Mouse (Mus musculus) kidney, embryonic 15.5 days (tissue): ENCODE results near the gene Ap4b1. TPM values are rescaled to one million over a fixed set of nuclear protein-coding genes. Genes with fewer than 3 reads are reported as not detected.
A peak's percentile ranks its signal among the peaks of the same experiment; 100 is the strongest.
"Not testable (repeated sequence)": the region's sequence is repeated elsewhere in the genome, so short reads cannot be mapped to it uniquely, and the experiment has no call there.

ENCODE experiments used
- ATAC-seq: fragments of 200-750 bp; cut with Nextera tagmentation; replicated peaks from 2 replicates; pipeline ENCODE4 v1.8.0; 2017; ENCODE audit warnings: moderate TSS enrichment; ENCODE audit not compliant: low FRiP score
- H3K27ac ChIP-seq: fragments of 300-500 bp; sonication (generic); 2 replicates; pipeline ENCODE4 v1.5.1; 2015; ENCODE audit warnings: mild to moderate bottlenecking, inconsistent platforms
- H3K27me3 ChIP-seq: fragments of 300-500 bp; sonication (generic); 2 replicates; pipeline ENCODE4 v1.6.1; 2015; ENCODE audit warnings: inconsistent platforms
- H3K36me3 ChIP-seq: fragments of 300-500 bp; sonication (generic); 2 replicates; pipeline ENCODE4 v1.6.1; 2015; ENCODE audit warnings: inconsistent platforms
- H3K4me1 ChIP-seq: fragments of 300-500 bp; sonication (generic); 2 replicates; pipeline ENCODE4 v1.6.1; 2015; ENCODE audit warnings: inconsistent platforms
- H3K4me2 ChIP-seq: fragments of 300-500 bp; sonication (generic); 2 replicates; pipeline ENCODE4 v1.6.1; 2015; ENCODE audit warnings: moderate library complexity, mild to moderate bottlenecking, inconsistent platforms
- H3K4me3 ChIP-seq: fragments of 300-500 bp; sonication (generic); replicated peaks from 2 replicates; pipeline ENCODE4 v1.5.1; 2015; ENCODE audit warnings: mild to moderate bottlenecking, inconsistent platforms
- H3K9ac ChIP-seq: fragments of 300-500 bp; sonication (generic); 2 replicates; pipeline ENCODE4 v1.6.1; 2015; ENCODE audit warnings: mild to moderate bottlenecking, inconsistent platforms
- H3K9me3 ChIP-seq: fragments of 300-500 bp; sonication (generic); replicated peaks from 2 replicates; pipeline ENCODE4 v1.6.1; 2016; ENCODE audit warnings: inconsistent platforms
- WGBS: fragments of 180-500 bp; shearing (Covaris S2); methylation state at CpG from one replicate; pipeline ENCODE4 v1.1.7; 2015; ENCODE audit warnings: mixed read lengths; 5-methylcytosine and 5-hydroxymethylcytosine counted together
- polyA plus RNA-seq: library from polyadenylated mRNA; unstranded; fragments of >200 nt; fragmentation: Nextera tagmentation; extraction: Ambion mirVana; gene quantifications from 2 replicates; pipeline ENCODE4 v1.2.1, GENCODE M21; 2015

The Ap4b1 gene
- polyA plus RNA-seq, 1 experiment from 2014 or later = 19.6 TPM

GRCm38 (mm10) chr3:103801631-103802531 lies 7.4 kb upstream of the Ap4b1 start:
- H3K27ac ChIP-seq = peak overlapping the region; percentile 82
- WGBS = 59% methylated on average over 10 of the region's 10 CpGs
- H3K36me3 ChIP-seq = peaks cover 50% of the 10 kb centered on the region
- no peak overlapping the region for H3K4me2 ChIP-seq
- peak; percentile 79 for ATAC-seq
- H3K9ac ChIP-seq = no peak overlapping the region
- H3K4me1 ChIP-seq = peaks cover 6% of the 10 kb centered on the region; the same call in 1 of the 2 replicates
- H3K4me3 ChIP-seq = no peak overlapping the region
- H3K9me3 ChIP-seq = no peaks in the 10 kb centered on the region
- H3K27me3 ChIP-seq = no peaks in the 10 kb centered on the region

DNA sequence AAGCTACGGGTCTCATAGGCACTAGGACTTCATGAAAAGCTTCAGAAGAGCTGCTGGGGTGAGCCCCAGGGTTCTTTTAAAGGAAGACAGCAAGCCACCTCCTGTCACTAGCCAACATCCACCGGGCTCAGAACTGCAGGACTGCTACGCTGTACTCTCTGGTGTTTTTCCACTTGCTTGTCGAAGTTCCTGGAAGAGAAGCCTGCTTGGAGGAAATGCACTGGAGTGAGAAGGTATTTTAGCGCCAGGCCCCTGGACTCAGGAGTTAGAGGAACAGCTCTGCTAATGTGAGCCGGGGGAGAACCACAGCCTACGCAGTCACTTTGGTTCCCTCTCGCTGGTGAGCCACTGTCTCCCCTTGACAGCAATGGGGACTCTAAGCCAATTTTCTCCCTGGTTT lies 6.5 kb upstream of the Ap4b1 start:
- no peak for ATAC-seq
- WGBS = 81% methylated on average over 8 of the region's 8 CpGs
- H3K27ac ChIP-seq = peak overlapping the region; percentile 19; the same call in 1 of the 2 replicates

GRCm38 (mm10) chr3:103805671-103806070 lies 3.6 kb upstream of the Ap4b1 start:
- WGBS = 90% methylated on average over 1 of the region's 1 CpGs
- Histone ChIP-seq H3K27ac (no peak overlapping the region), H3K4me1 (peaks cover 23% of the 10 kb centered on the region), H3K27me3 (no peaks in the 10 kb centered on the region), H3K4me3 (no peak overlapping the region), H3K36me3 (peaks cover 55% of the 10 kb centered on the region), H3K9me3 (no peaks in the 10 kb centered on the region), H3K9ac (no peak overlapping the region), H3K4me2 (no peak overlapping the region)
- no peak for ATAC-seq

More for the DNA sequence above, 6.5 kb upstream of the Ap4b1 start:
- no peak overlapping the region for H3K4me3 ChIP-seq
- H3K9me3 ChIP-seq = no peaks in the 10 kb centered on the region
- H3K4me1 ChIP-seq = peaks cover 8% of the 10 kb centered on the region
- no peak overlapping the region for H3K4me2 ChIP-seq
- H3K36me3 ChIP-seq = peaks cover 55% of the 10 kb centered on the region
- no peaks in the 10 kb centered on the region for H3K27me3 ChIP-seq
- no peak overlapping the region for H3K9ac ChIP-seq

- no peaks in the 10 kb centered on the region for H3K27me3 ChIP-seq
- peak overlapping the region; percentile 96 for H3K27ac ChIP-seq
- 2% methylated on average over 14 of the region's 14 CpGs for WGBS
- no peaks in the 10 kb centered on the region for H3K9me3 ChIP-seq
- H3K4me3 ChIP-seq = peak overlapping the region; percentile 88
- peak overlapping the region; percentile 74 for H3K4me2 ChIP-seq
- H3K9ac ChIP-seq = peak overlapping the region; percentile 80
- H3K36me3 ChIP-seq = peaks cover 40% of the 10 kb centered on the region
- peak; percentile 61; the same call in 1 of the 2 replicates for ATAC-seq
- H3K4me1 ChIP-seq = peaks cover 17% of the 10 kb centered on the region
These were observed 455 bp downstream of the Ap4b1 start for GRCm38 (mm10) chr3:103809799-103810150.

- Histone ChIP-seq H3K9me3 (no peaks in the 10 kb centered on the region), H3K4me2 (peak overlapping the region; percentile 74; the same call in 1 of the 2 replicates), H3K27ac (no peak overlapping the region), H3K9ac (no peak overlapping the region), H3K27me3 (no peaks in the 10 kb centered on the region), H3K4me1 (peaks cover 17% of the 10 kb centered on the region), H3K4me3 (no peak overlapping the region), H3K36me3 (peaks cover 41% of the 10 kb centered on the region)
- no peak for ATAC-seq
- 87% methylated on average over 6 of the region's 6 CpGs for WGBS
These were observed 1.6 kb downstream of the Ap4b1 start for GRCm38 (mm10) chr3:103810967-103811366.

DNA sequence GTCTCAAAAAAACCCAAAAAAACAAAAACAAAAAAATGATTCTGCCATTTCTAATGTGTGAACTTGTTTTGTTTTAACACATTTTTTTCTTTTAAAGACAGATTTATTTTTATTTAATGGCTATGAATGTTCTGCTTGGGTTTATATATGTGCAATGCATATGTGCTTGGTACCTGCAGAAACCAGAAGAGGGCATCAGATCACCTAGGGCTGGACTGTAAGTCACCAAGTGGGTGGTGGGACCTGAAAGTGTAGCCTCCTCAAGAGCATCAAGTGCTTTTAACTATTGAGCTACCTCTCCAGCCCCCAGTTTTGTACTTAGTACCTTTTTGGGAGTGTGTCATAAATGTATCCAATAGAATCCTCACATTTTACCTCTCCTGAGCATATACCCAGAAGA lies 18.2 kb downstream of the Ap4b1 start:
- no peak for ATAC-seq
- no peaks in the 10 kb centered on the region for H3K9me3 ChIP-seq
- H3K27me3 ChIP-seq = no peaks in the 10 kb centered on the region
- H3K4me2 ChIP-seq = no peak overlapping the region
- H3K9ac ChIP-seq = no peak overlapping the region
- H3K4me3 ChIP-seq = no peak overlapping the region
- H3K36me3 ChIP-seq = peaks cover 7% of the 10 kb centered on the region
- no peak overlapping the region for H3K27ac ChIP-seq
- H3K4me1 ChIP-seq = no peaks in the 10 kb centered on the region

GRCm38 (mm10) chr3:103829036-103829435 lies 19.7 kb downstream of the Ap4b1 start:
- no peaks in the 10 kb centered on the region for H3K9me3 ChIP-seq
- no peak overlapping the region for H3K9ac ChIP-seq
- no peak for ATAC-seq
- no peak overlapping the region for H3K4me3 ChIP-seq
- H3K4me1 ChIP-seq = no peaks in the 10 kb centered on the region
- H3K27me3 ChIP-seq = no peaks in the 10 kb centered on the region
- H3K4me2 ChIP-seq = no peak overlapping the region
- no peaks in the 10 kb centered on the region for H3K36me3 ChIP-seq
- WGBS = 78% methylated on average over 3 of the region's 3 CpGs
- no peak overlapping the region for H3K27ac ChIP-seq

DNA sequence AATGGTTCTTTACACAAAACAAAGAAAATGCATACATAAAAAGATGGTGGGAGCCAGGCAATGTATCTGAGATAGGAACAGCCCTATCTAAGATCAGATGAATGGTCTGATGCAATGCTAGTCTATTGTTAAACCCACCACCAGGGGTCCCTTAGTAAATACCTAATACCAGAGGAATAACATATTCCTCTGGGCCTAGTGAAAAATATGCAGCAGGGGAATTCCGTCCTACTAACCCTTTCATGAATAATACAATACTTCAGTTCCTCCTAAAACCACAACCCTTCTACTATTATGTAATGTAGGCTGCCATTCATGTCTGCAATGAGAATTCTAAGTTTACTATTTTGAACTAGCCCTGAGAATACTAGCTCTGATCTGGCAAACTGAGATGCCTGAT lies 21.4 kb downstream of the Ap4b1 start:
- H3K4me2 ChIP-seq, H3K27ac ChIP-seq, H3K4me3 ChIP-seq, H3K9ac ChIP-seq, H3K27me3 ChIP-seq, H3K4me1 ChIP-seq, ATAC-seq, H3K9me3 ChIP-seq, H3K36me3 ChIP-seq: not testable (repeated sequence)
- WGBS = 75% methylated on average over 1 of the region's 1 CpGs

DNA sequence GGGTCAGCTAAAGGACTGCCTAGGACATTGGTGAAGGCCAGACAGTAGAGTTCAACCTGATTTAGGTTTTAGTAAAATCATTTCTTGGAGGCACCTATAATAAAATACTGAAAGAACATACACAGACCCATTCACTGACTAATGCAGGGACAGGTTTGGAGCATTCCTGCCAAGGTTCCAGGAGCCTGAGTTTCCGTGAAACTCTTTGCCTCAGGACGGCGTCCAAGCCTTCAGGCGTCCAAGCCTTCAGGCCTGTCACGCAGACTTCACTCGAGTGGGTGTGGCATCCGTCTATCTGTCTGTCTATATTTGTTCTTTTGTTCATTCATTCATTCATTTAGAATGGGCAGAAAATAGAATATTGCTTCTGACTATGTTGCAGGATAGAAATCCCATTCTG lies 21.8 kb downstream of the Ap4b1 start:
- WGBS = 87% methylated on average over 7 of the region's 7 CpGs
- ATAC-seq = no peak
- no peaks in the 10 kb centered on the region for H3K36me3 ChIP-seq
- H3K4me3 ChIP-seq = no peak overlapping the region
- H3K4me1 ChIP-seq = no peaks in the 10 kb centered on the region
- no peaks in the 10 kb centered on the region for H3K27me3 ChIP-seq
- H3K4me2 ChIP-seq = no peak overlapping the region
- H3K27ac ChIP-seq = no peak overlapping the region
- H3K9ac ChIP-seq = no peak overlapping the region
- H3K9me3 ChIP-seq = no peaks in the 10 kb centered on the region

- no peak for ATAC-seq
- Histone ChIP-seq H3K27me3 (no peaks in the 10 kb centered on the region), H3K9me3 (no peaks in the 10 kb centered on the region), H3K4me1 (no peaks in the 10 kb centered on the region), H3K27ac (no peak within 1 kb of the TSS), H3K36me3 (no peaks in the 10 kb centered on the region), H3K4me2 (no peak within 1 kb of the TSS), H3K4me3 (no peak within 1 kb of the TSS), H3K9ac (no peak within 1 kb of the TSS)
These were observed 23.1 kb downstream of the Ap4b1 start, which contains the start of gene Bcl2l15 for GRCm38 (mm10) chr3:103832426-103832825. Gene Bcl2l15, plus strand, starts transcription at chr3:103832601.

- Histone ChIP-seq H3K9ac (no peak overlapping the region), H3K27ac (no peak overlapping the region), H3K4me2 (no peak overlapping the region), H3K36me3 (no peaks in the 10 kb centered on the region), H3K4me3 (no peak overlapping the region), H3K9me3 (no peaks in the 10 kb centered on the region), H3K4me1 (no peaks in the 10 kb centered on the region), H3K27me3 (no peaks in the 10 kb centered on the region)
- no peak for ATAC-seq
- 91% methylated on average over 2 of the region's 2 CpGs for WGBS
These were observed 24.7 kb downstream of the Ap4b1 start for GRCm38 (mm10) chr3:103834001-103834400.

DNA sequence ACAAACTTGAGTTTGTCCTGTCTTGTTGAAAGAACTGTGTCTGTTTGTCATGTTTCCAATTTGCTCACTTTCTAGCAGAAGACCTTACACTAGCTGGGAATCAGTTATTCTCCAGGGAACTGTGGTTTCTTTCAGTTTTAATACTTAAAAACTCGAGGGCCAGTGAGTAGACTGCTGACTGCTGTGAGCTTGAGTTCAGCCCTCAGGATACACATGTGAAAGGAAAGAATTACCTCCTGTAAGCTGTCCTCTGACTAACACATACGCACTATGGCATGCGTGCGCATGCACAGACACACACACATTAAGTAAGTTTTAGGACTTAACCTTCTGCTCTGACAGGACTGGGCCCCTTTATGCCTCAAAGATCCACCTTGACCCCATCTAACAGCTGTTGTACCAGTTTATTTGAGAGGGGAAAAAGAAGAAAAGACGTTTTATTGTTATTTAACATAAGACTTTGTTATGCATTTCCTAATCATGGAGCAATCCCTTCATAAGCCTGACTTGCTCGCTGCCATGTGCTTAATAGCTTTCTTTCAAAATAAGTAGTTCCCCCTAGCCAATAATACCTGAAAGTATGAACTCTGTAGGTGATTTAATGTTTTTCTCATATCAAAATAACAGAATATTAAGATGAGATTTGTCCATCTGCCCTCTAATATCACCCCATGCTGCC lies 26.1 kb downstream of the Ap4b1 start:
- no peaks in the 10 kb centered on the region for H3K9me3 ChIP-seq
- ATAC-seq = no peak
- WGBS = 80% methylated on average over 6 of the region's 6 CpGs

More for the DNA sequence above, 26.1 kb downstream of the Ap4b1 start:
- H3K9ac ChIP-seq = no peak overlapping the region
- no peak overlapping the region for H3K27ac ChIP-seq
- no peaks in the 10 kb centered on the region for H3K4me1 ChIP-seq
- no peak overlapping the region for H3K4me3 ChIP-seq
- H3K36me3 ChIP-seq = no peaks in the 10 kb centered on the region
- no peak overlapping the region for H3K4me2 ChIP-seq
- H3K27me3 ChIP-seq = no peaks in the 10 kb centered on the region
